ENCODE assay signal across 8 mouse cellular contexts in genomic region chr6:128838342-128839265, GRCm38 (mm10). TPM values are rescaled to one million over a fixed set of nuclear protein-coding genes. Genes with fewer than 3 reads are reported as not detected.
A peak's percentile ranks its signal among the peaks of the same experiment; 100 is the strongest.
DNase-seq lines count a peak whose midpoint lies in the region; ATAC-seq lines count a peak whose summit lies in the region.

No protein-coding gene starts in this region.

- peak overlapping the region; percentile 66 for H3K4me3 ChIP-seq in embryonic facial prominence, embryonic 11.5 days (ENCODE audit: low read depth, low read length)
- H3K4me3 ChIP-seq in limb, embryonic 11.5 days (ENCODE audit: low read depth, low read length), result peak overlapping the region; percentile 71
- H3K4me3 ChIP-seq in midbrain, embryonic 13.5 days (replicated peaks), result peak overlapping the region; percentile 80

- no peaks in the 10 kb centered on the region for H3K9me3 ChIP-seq in embryonic facial prominence, embryonic 11.5 days (replicated peaks; ENCODE audit: control insufficient read depth, low read length)
- H3K9me3 ChIP-seq in limb, embryonic 11.5 days (ENCODE audit: control insufficient read depth, low read length), result no peaks in the 10 kb centered on the region
- no peaks in the 10 kb centered on the region for H3K9me3 ChIP-seq in midbrain, embryonic 13.5 days

- H3K9ac ChIP-seq in embryonic facial prominence, embryonic 11.5 days (replicated peaks; ENCODE audit: low read length), result peak overlapping the region; percentile 90
- peak overlapping the region; percentile 84 for H3K9ac ChIP-seq in limb, embryonic 11.5 days (ENCODE audit: low read length)
- peak overlapping the region; percentile 79 for H3K9ac ChIP-seq in midbrain, embryonic 13.5 days (replicated peaks)

- DNase-seq in 3134 (ENCODE audit: extremely low read depth, insufficient read length, low spot score), result peak; percentile 88
- peak; percentile 77 for DNase-seq in adrenal gland, postnatal 25 days
- peak; percentile 90 for DNase-seq in embryonic facial prominence, embryonic 11.5 days (ENCODE audit: low spot score)
- peak; percentile 98 for DNase-seq in heart, adult 11 months
- DNase-seq in kidney, adult 18-20 months, result peak; percentile 94
- peak; percentile 93 for DNase-seq in limb, embryonic 11.5 days (ENCODE audit: low spot score)
- DNase-seq in spleen, adult 18-20 months, result peak; percentile 76 to 84

- H3K36me3 ChIP-seq in embryonic facial prominence, embryonic 11.5 days (replicated peaks; ENCODE audit: control insufficient read depth, insufficient read depth, low read depth, low read length), result no peaks in the 10 kb centered on the region
- no peaks in the 10 kb centered on the region for H3K36me3 ChIP-seq in limb, embryonic 11.5 days (ENCODE audit: control insufficient read depth, insufficient read depth, low read length)
- H3K36me3 ChIP-seq in midbrain, embryonic 13.5 days, result no peaks in the 10 kb centered on the region

- WGBS in embryonic facial prominence, embryonic 11.5 days, result under 1% methylated on average over 49 of the region's 49 CpGs
- under 1% methylated on average over 49 of the region's 49 CpGs for WGBS in limb, embryonic 11.5 days
- under 1% methylated on average over 49 of the region's 49 CpGs for WGBS in midbrain, embryonic 13.5 days

- H3K27ac ChIP-seq in embryonic facial prominence, embryonic 11.5 days (replicated peaks; ENCODE audit: low read depth, low read length), result peak overlapping the region; percentile 67; the same call in 1 of the 2 replicates
- peak overlapping the region; percentile 62 for H3K27ac ChIP-seq in limb, embryonic 11.5 days (replicated peaks; ENCODE audit: low read depth, low read length)
- H3K27ac ChIP-seq in midbrain, embryonic 13.5 days, result peak overlapping the region; percentile 84

- no peaks in the 10 kb centered on the region for H3K4me1 ChIP-seq in embryonic facial prominence, embryonic 11.5 days (ENCODE audit: control insufficient read depth, insufficient read depth, low read length)
- H3K4me1 ChIP-seq in limb, embryonic 11.5 days (ENCODE audit: control insufficient read depth, insufficient read depth, low read length), result no peaks in the 10 kb centered on the region
- peaks cover 20% of the 10 kb centered on the region for H3K4me1 ChIP-seq in midbrain, embryonic 13.5 days (replicated peaks)

- peak; percentile 58 for ATAC-seq in embryonic facial prominence, embryonic 11.5 days (replicated peaks; ENCODE audit: insufficient number of reproducible peaks, low FRiP score, low TSS enrichment, low read depth)
- ATAC-seq in limb, embryonic 11.5 days (ENCODE audit: insufficient number of reproducible peaks, low FRiP score, low TSS enrichment, low read depth), result peak; percentile 73
- peak; percentile 61 for ATAC-seq in midbrain, embryonic 13.5 days

- H3K27me3 ChIP-seq in embryonic facial prominence, embryonic 11.5 days (ENCODE audit: control insufficient read depth, insufficient read depth, low read length), result no peaks in the 10 kb centered on the region
- no peaks in the 10 kb centered on the region for H3K27me3 ChIP-seq in limb, embryonic 11.5 days (ENCODE audit: control insufficient read depth, insufficient read depth, low read length)
- no peaks in the 10 kb centered on the region for H3K27me3 ChIP-seq in midbrain, embryonic 13.5 days

- peak overlapping the region; percentile 44 for H3K4me2 ChIP-seq in embryonic facial prominence, embryonic 11.5 days (ENCODE audit: low read depth, low read length)
- H3K4me2 ChIP-seq in limb, embryonic 11.5 days (ENCODE audit: low read depth, severe bottlenecking), result peak overlapping the region; percentile 57
- H3K4me2 ChIP-seq in midbrain, embryonic 13.5 days (replicated peaks), result peak overlapping the region; percentile 60

RNA-seq across cellular contexts. Expression of gene Klrb1b, which starts 12.5 kb away (rescaled TPM):
- not detected in 2 replicates for total RNA-seq in adrenal gland, postnatal 25 days (2021)
- polyA plus RNA-seq in embryonic facial prominence, embryonic 11.5 days (2014; fragmentation: Nextera tagmentation; extraction: Ambion mirVana), result not detected in 2 replicates
- not detected in 2 replicates for polyA plus RNA-seq in limb, embryonic 11.5 days (2014; fragmentation: Nextera tagmentation; extraction: Ambion mirVana)
- polyA plus RNA-seq in midbrain, embryonic 13.5 days (2015; fragmentation: Nextera tagmentation; extraction: Ambion mirVana), result not detected in 2 replicates

RNA-seq across cellular contexts. Expression of gene Gm44511, which starts 12.5 kb away (rescaled TPM):
- not detected in 2 replicates for total RNA-seq in adrenal gland, postnatal 25 days (2021)
- not detected in 2 replicates for polyA plus RNA-seq in embryonic facial prominence, embryonic 11.5 days (2014; fragmentation: Nextera tagmentation; extraction: Ambion mirVana)
- not detected in 2 replicates for polyA plus RNA-seq in limb, embryonic 11.5 days (2014; fragmentation: Nextera tagmentation; extraction: Ambion mirVana)
- not detected in 2 replicates for polyA plus RNA-seq in midbrain, embryonic 13.5 days (2015; fragmentation: Nextera tagmentation; extraction: Ambion mirVana)

RNA-seq across cellular contexts. Expression of gene Clec2i, which starts 48.8 kb away (rescaled TPM):
- not detected in 2 replicates for total RNA-seq in adrenal gland, postnatal 25 days (2021)
- not detected in 2 replicates for polyA plus RNA-seq in embryonic facial prominence, embryonic 11.5 days (2014; fragmentation: Nextera tagmentation; extraction: Ambion mirVana)
- not detected in 2 replicates for polyA plus RNA-seq in limb, embryonic 11.5 days (2014; fragmentation: Nextera tagmentation; extraction: Ambion mirVana)
- not detected in 2 replicates for polyA plus RNA-seq in midbrain, embryonic 13.5 days (2015; fragmentation: Nextera tagmentation; extraction: Ambion mirVana)

RNA-seq across cellular contexts. Expression of gene Klrb1c, which starts 49.6 kb away (rescaled TPM):
- not detected in 2 replicates for total RNA-seq in adrenal gland, postnatal 25 days (2021)
- 0.17 TPM in 1 of 2 replicates, not detected in the other for polyA plus RNA-seq in embryonic facial prominence, embryonic 11.5 days (2014; fragmentation: Nextera tagmentation; extraction: Ambion mirVana)
- not detected in 2 replicates for polyA plus RNA-seq in limb, embryonic 11.5 days (2014; fragmentation: Nextera tagmentation; extraction: Ambion mirVana)
- polyA plus RNA-seq in midbrain, embryonic 13.5 days (2015; fragmentation: Nextera tagmentation; extraction: Ambion mirVana), result not detected in 2 replicates

RNA-seq across cellular contexts. Expression of gene BC035044, which starts 52.3 kb away (rescaled TPM):
- 0.18 TPM in 1 of 2 replicates, not detected in the other for total RNA-seq in adrenal gland, postnatal 25 days (2021)
- polyA plus RNA-seq in embryonic facial prominence, embryonic 11.5 days (2014; fragmentation: Nextera tagmentation; extraction: Ambion mirVana), result 1.0 and 1.2 TPM in 2 replicates
- 0.58 and 0.96 TPM in 2 replicates for polyA plus RNA-seq in limb, embryonic 11.5 days (2014; fragmentation: Nextera tagmentation; extraction: Ambion mirVana)
- 0.35 and 0.52 TPM in 2 replicates for polyA plus RNA-seq in midbrain, embryonic 13.5 days (2015; fragmentation: Nextera tagmentation; extraction: Ambion mirVana)

Comparison
In these comparisons a context has a peak if more than half of its experiments do, and no peak if none do; other contexts are left out.
1. Peak in every context shown above with its lines: DNase-seq, ATAC-seq, H3K4me3 ChIP-seq and H3K27ac ChIP-seq.